Mouse (Mus musculus) liver, embryonic 11.5 days (tissue): ENCODE data around the gene Mum1. TPM values are rescaled to one million over a fixed set of nuclear protein-coding genes. Genes with fewer than 3 reads are reported as not detected.
A peak's percentile ranks its signal among the peaks of the same experiment; 100 is the strongest.
"Not testable (repeated sequence)": the region's sequence is repeated elsewhere in the genome, so short reads cannot be mapped to it uniquely, and the experiment has no call there.

Experiments
- ATAC-seq: fragments of 200-750 bp; cut with Nextera tagmentation; replicated peaks from 2 replicates; pipeline ENCODE4 v1.8.0; 2017; ENCODE audit warnings: moderate number of reproducible peaks, mild to moderate bottlenecking, moderate TSS enrichment, moderate library complexity; ENCODE audit not compliant: low FRiP score
- DNase-seq: peaks from one replicate; pipeline ENCODE4 v3.0.0-alpha.2; 2017; ENCODE audit warnings: low spot score
- H3K27ac ChIP-seq: fragments of 300-500 bp; sonication (generic); 2 replicates; pipeline ENCODE4 v1.5.1; 2014; ENCODE audit warnings: mild to moderate bottlenecking, low read depth, low read length, control low read depth
- H3K27me3 ChIP-seq: fragments of 300-500 bp; sonication (generic); replicated peaks from 2 replicates; pipeline ENCODE4 v1.6.1; 2014; ENCODE audit warnings: low read length, mixed read lengths; ENCODE audit not compliant: control insufficient read depth, insufficient read depth
- H3K36me3 ChIP-seq: fragments of 300-500 bp; sonication (generic); 2 replicates; pipeline ENCODE4 v1.6.1; 2014; ENCODE audit warnings: mild to moderate bottlenecking, low read length, moderate library complexity, mixed read lengths; ENCODE audit not compliant: control insufficient read depth, insufficient read depth
- H3K4me1 ChIP-seq: fragments of 300-500 bp; sonication (generic); replicated peaks from 2 replicates; pipeline ENCODE4 v1.6.1; 2014; ENCODE audit warnings: low read length, mixed read lengths; ENCODE audit not compliant: control insufficient read depth, insufficient read depth
- H3K4me2 ChIP-seq: fragments of 300-500 bp; sonication (generic); 2 replicates; pipeline ENCODE4 v1.6.1; 2014; ENCODE audit warnings: mild to moderate bottlenecking, control low read depth, moderate library complexity
- H3K4me3 ChIP-seq: fragments of 300-500 bp; sonication (generic); 2 replicates; pipeline ENCODE4 v1.5.1; 2014; ENCODE audit warnings: low read depth, low read length, control low read depth
- H3K9ac ChIP-seq: fragments of 300-500 bp; sonication (generic); 2 replicates; pipeline ENCODE4 v1.6.1; 2014; ENCODE audit warnings: low read depth, low read length, control low read depth
- H3K9me3 ChIP-seq: fragments of 300-500 bp; sonication (generic); 2 replicates; pipeline ENCODE4 v1.6.1; 2016; ENCODE audit warnings: low read length, inconsistent platforms, mixed read lengths; ENCODE audit not compliant: control insufficient read depth
- WGBS: fragments of 180-500 bp; shearing (Covaris S2); extraction: QIAGEN DNeasy Blood & Tissue Kit; methylation state at CpG from one replicate; pipeline ENCODE4 v1.1.7; 2014; 5-methylcytosine and 5-hydroxymethylcytosine counted together
- polyA plus RNA-seq: library from polyadenylated mRNA; unstranded; fragments of >200 nt; fragmentation: Nextera tagmentation; extraction: Ambion mirVana; gene quantifications from 2 replicates; pipeline ENCODE4 v1.2.1, GENCODE M21; 2014

Mum1 gene
- polyA plus RNA-seq, 1 experiment from 2014 or later, result 71.0 TPM

- Histone ChIP-seq H3K9me3 (no peaks in the 10 kb centered on the region), H3K9ac (no peak overlapping the region), H3K36me3 (peaks cover 64% of the 10 kb centered on the region), H3K27ac (no peak overlapping the region), H3K4me2 (no peak overlapping the region; the same call in 1 of the 2 replicates), H3K4me1 (peaks cover 10% of the 10 kb centered on the region), H3K27me3 (no peaks in the 10 kb centered on the region), H3K4me3 (no peak overlapping the region)
- 68% methylated on average over 9 of the region's 9 CpGs for WGBS
- DNase-seq, result no peak
- ATAC-seq, result no peak
Observed at GRCm38 (mm10) chr10:80242088-80242487, 15.9 kb downstream of the Mum1 start.

GRCm38 (mm10) chr10:80242607-80243006, 16.4 kb downstream of the Mum1 start:
- Histone ChIP-seq H3K9ac (no peak overlapping the region), H3K4me1 (peaks cover 10% of the 10 kb centered on the region), H3K36me3 (peaks cover 59% of the 10 kb centered on the region), H3K27me3 (no peaks in the 10 kb centered on the region), H3K27ac (no peak overlapping the region), H3K9me3 (no peaks in the 10 kb centered on the region), H3K4me3 (no peak overlapping the region), H3K4me2 (no peak overlapping the region; the same call in 1 of the 2 replicates)
- WGBS, result 84% methylated on average over 3 of the region's 3 CpGs
- DNase-seq (no peak), ATAC-seq (no peak)

- Histone ChIP-seq H3K9ac (peak overlapping the region; percentile 12; the same call in 1 of the 2 replicates), H3K27ac (peak overlapping the region; percentile 30), H3K36me3 (peaks cover 38% of the 10 kb centered on the region), H3K27me3 (no peaks in the 10 kb centered on the region), H3K4me2 (no peak overlapping the region), H3K4me1 (peaks cover 14% of the 10 kb centered on the region), H3K4me3 (no peak overlapping the region), H3K9me3 (no peaks in the 10 kb centered on the region)
- whole genome bisulfite sequencing, result 50% methylated on average over 5 of the region's 5 CpGs
- DNase-seq (no peak), ATAC-seq (no peak)
Observed at GRCm38 (mm10) chr10:80244791-80245399, 18.7 kb downstream of the Mum1 start.

- no peak overlapping the region for H3K4me3 ChIP-seq
- no peak overlapping the region for H3K4me2 ChIP-seq
- H3K9me3 ChIP-seq, result no peaks in the 10 kb centered on the region
- DNase-seq, result peak; percentile 75
- H3K27me3 ChIP-seq, result no peaks in the 10 kb centered on the region
- ATAC-seq, result peak; percentile 21
- peak overlapping the region; percentile 30; the same call in 1 of the 2 replicates for H3K27ac ChIP-seq
- peak overlapping the region; percentile 12; the same call in 1 of the 2 replicates for H3K9ac ChIP-seq
- WGBS, result 4% methylated on average over 4 of the region's 4 CpGs
- H3K4me1 ChIP-seq, result peaks cover 20% of the 10 kb centered on the region
- peaks cover 32% of the 10 kb centered on the region for H3K36me3 ChIP-seq
Observed at GRCm38 (mm10) chr10:80245600-80245999, 19.4 kb downstream of the Mum1 start.

- no peak overlapping the region for H3K4me3 ChIP-seq
- ATAC-seq (no peak), DNase-seq (no peak)
- H3K9me3 ChIP-seq, result no peaks in the 10 kb centered on the region
- WGBS, result 67% methylated on average over 6 of the region's 6 CpGs
- peaks cover 18% of the 10 kb centered on the region for H3K4me1 ChIP-seq
- peaks cover 16% of the 10 kb centered on the region for H3K36me3 ChIP-seq
- H3K4me2 ChIP-seq, result peak overlapping the region; percentile 69; the same call in 1 of the 2 replicates
- H3K9ac ChIP-seq, result no peak overlapping the region
- no peaks in the 10 kb centered on the region for H3K27me3 ChIP-seq
- H3K27ac ChIP-seq, result no peak overlapping the region
Observed at GRCm38 (mm10) chr10:80247849-80248248, 21.6 kb downstream of the Mum1 start.

- H3K36me3 ChIP-seq, result peaks cover 13% of the 10 kb centered on the region
- not testable (repeated sequence) for H3K27me3 ChIP-seq, DNase-seq, H3K9me3 ChIP-seq, H3K27ac ChIP-seq, ATAC-seq
- H3K4me3 ChIP-seq, result peak overlapping the region; percentile 80
- H3K4me1 ChIP-seq, result peaks cover 18% of the 10 kb centered on the region
- peak overlapping the region; percentile 41; the same call in 1 of the 2 replicates for H3K9ac ChIP-seq
- 28% methylated on average over 3 of the region's 3 CpGs for WGBS
- H3K4me2 ChIP-seq, result peak overlapping the region; percentile 69
Observed at GRCm38 (mm10) chr10:80248437-80248836, 22.2 kb downstream of the Mum1 start.

GRCm38 (mm10) chr10:80248971-80249640, 22.9 kb downstream of the Mum1 start, which contains the start of gene Ndufs7:
Gene Ndufs7, plus strand, starts transcription at chr10:80249121.
- Histone ChIP-seq H3K27ac (peak within 1 kb of the TSS; percentile 68), H3K9me3 (no peaks in the 10 kb centered on the region), H3K4me3 (peak within 1 kb of the TSS; percentile 80), H3K4me1 (peaks cover 18% of the 10 kb centered on the region), H3K27me3 (no peaks in the 10 kb centered on the region), H3K4me2 (peak within 1 kb of the TSS; percentile 69), H3K36me3 (peaks cover 10% of the 10 kb centered on the region), H3K9ac (peak within 1 kb of the TSS; percentile 83)
- ATAC-seq (peak; percentile 86), DNase-seq (peak; percentile 92)
- WGBS, result under 1% methylated on average over 53 of the region's 53 CpGs

GRCm38 (mm10) chr10:80250059-80250458, 23.8 kb downstream of the Mum1 start:
- Histone ChIP-seq H3K27ac (no peak overlapping the region; the same call in 1 of the 2 replicates), H3K4me2 (peak overlapping the region; percentile 69), H3K9ac (peak overlapping the region; percentile 83), H3K9me3 (no peaks in the 10 kb centered on the region), H3K4me1 (peaks cover 18% of the 10 kb centered on the region), H3K4me3 (peak overlapping the region; percentile 80), H3K36me3 (peaks cover 15% of the 10 kb centered on the region), H3K27me3 (no peaks in the 10 kb centered on the region)
- WGBS, result 43% methylated on average over 2 of the region's 2 CpGs
- ATAC-seq, result no peak
- DNase-seq, result no peak
